Mouse (Mus musculus): ENCODE results near the gene Mthfd1.

Gene Mthfd1

GRCm38 (mm10) chr12:76297830-76298229, 42.7 kb downstream of the Mthfd1 start:
- intact Hi-C loops (cut with DNase I) = no loop called here

GRCm38 (mm10) chr12:76299361-76299906, 44.3 kb downstream of the Mthfd1 start:
- intact Hi-C loops (cut with DNase I) = no loop called here

- intact Hi-C loops (cut with DNase I) = no loop called here
These were observed 45.3 kb downstream of the Mthfd1 start for GRCm38 (mm10) chr12:76300367-76300766.

- intact Hi-C loops (cut with DNase I) = no loop called here
These were observed 48.4 kb downstream of the Mthfd1 start for GRCm38 (mm10) chr12:76303474-76303873.

- intact Hi-C loops (cut with DNase I) = no loop called here
These were observed 49.1 kb downstream of the Mthfd1 start for GRCm38 (mm10) chr12:76304199-76304598.

GRCm38 (mm10) chr12:76305107-76305506, 50.0 kb downstream of the Mthfd1 start:
- intact Hi-C loops (cut with DNase I) = no loop called here

GRCm38 (mm10) chr12:76306852-76307561, 51.9 kb downstream of the Mthfd1 start:
- intact Hi-C loops (cut with DNase I) = no loop called here

- intact Hi-C loops (cut with DNase I) = no loop called here
These were observed 52.9 kb downstream of the Mthfd1 start for GRCm38 (mm10) chr12:76307964-76308363.

GRCm38 (mm10) chr12:76308436-76308835, 53.3 kb downstream of the Mthfd1 start:
- intact Hi-C loops (cut with DNase I) = no loop called here

- intact Hi-C loops (cut with DNase I) = no loop called here
These were observed 54.9 kb downstream of the Mthfd1 start for GRCm38 (mm10) chr12:76310007-76310406.

GRCm38 (mm10) chr12:76310633-76311032, 55.5 kb downstream of the Mthfd1 start:
- intact Hi-C loops (cut with DNase I) = no loop called here

- intact Hi-C loops (cut with DNase I) = no loop called here
These were observed 56.1 kb downstream of the Mthfd1 start for GRCm38 (mm10) chr12:76311227-76311626.

- intact Hi-C loops (cut with DNase I) = no loop called here
These were observed 56.9 kb downstream of the Mthfd1 start for GRCm38 (mm10) chr12:76311951-76312350.

- intact Hi-C loops (cut with DNase I) = no loop called here
These were observed 63.4 kb downstream of the Mthfd1 start for GRCm38 (mm10) chr12:76318282-76319212.

- intact Hi-C loops (cut with DNase I) = no loop called here
These were observed 69.8 kb downstream of the Mthfd1 start, which contains the start of gene Akap5 for GRCm38 (mm10) chr12:76324679-76325431. Gene Akap5 (plus strand): TSS chr12:76324891.

- intact Hi-C loops (cut with DNase I) = no loop called here
These were observed 71.5 kb downstream of the Mthfd1 start for GRCm38 (mm10) chr12:76326437-76327220.

GRCm38 (mm10) chr12:76328567-76329354, 73.7 kb downstream of the Mthfd1 start:
- intact Hi-C loops (cut with DNase I) = no loop called here

GRCm38 (mm10) chr12:76333688-76334087, 78.6 kb downstream of the Mthfd1 start:
- intact Hi-C loops (cut with DNase I) = no loop called here

GRCm38 (mm10) chr12:76335641-76336040, 80.5 kb downstream of the Mthfd1 start:
- intact Hi-C loops (cut with DNase I) = no loop called here

Measured in adrenal gland (tissue).